Mouse (Mus musculus) limb, embryonic 14.5 days (tissue): ENCODE data around the gene Rabep1. TPM values are rescaled to one million over a fixed set of nuclear protein-coding genes. Genes with fewer than 3 reads are reported as not detected.

Experiments used
- ATAC-seq: fragments of 200-750 bp; cut with Nextera tagmentation; 2 replicates; pipeline ENCODE4 v1.8.0; 2017; ENCODE audit warnings: low read depth, moderate number of reproducible peaks, moderate TSS enrichment; ENCODE audit not compliant: low FRiP score
- DNase-seq: peaks from one replicate; pipeline ENCODE4 v3.0.0-alpha.2; 2015; ENCODE audit warnings: low spot score
- H3K27ac ChIP-seq: fragments of 300-500 bp; sonication (generic); replicated peaks from 2 replicates; pipeline ENCODE4 v1.5.1; 2014; ENCODE audit warnings: low read depth, mild to moderate bottlenecking, low read length, moderate library complexity, mixed read lengths
- H3K27me3 ChIP-seq: fragments of 300-500 bp; sonication (generic); 2 replicates; pipeline ENCODE4 v1.6.1; 2014; ENCODE audit warnings: low read length, mixed read lengths; ENCODE audit not compliant: control insufficient read depth, insufficient read depth
- H3K36me3 ChIP-seq: fragments of 300-500 bp; sonication (generic); 2 replicates; pipeline ENCODE4 v1.6.1; 2014; ENCODE audit warnings: mild to moderate bottlenecking, low read length, moderate library complexity, mixed read lengths; ENCODE audit not compliant: control insufficient read depth, insufficient read depth
- H3K4me1 ChIP-seq: fragments of 300-500 bp; sonication (generic); 2 replicates; pipeline ENCODE4 v1.6.1; 2014; ENCODE audit warnings: antibody characterized with exemption, low read length, mixed read lengths; ENCODE audit not compliant: control insufficient read depth, insufficient read depth
- H3K4me2 ChIP-seq: fragments of 300-500 bp; sonication (generic); replicated peaks from 2 replicates; pipeline ENCODE4 v1.6.1; 2014; ENCODE audit warnings: low read depth, mild to moderate bottlenecking, low read length, moderate library complexity; ENCODE audit not compliant: severe bottlenecking
- H3K4me3 ChIP-seq: fragments of 300-500 bp; sonication (generic); replicated peaks from 2 replicates; pipeline ENCODE4 v1.5.1; 2014; ENCODE audit warnings: low read length
- H3K9ac ChIP-seq: fragments of 300-500 bp; sonication (generic); 2 replicates; pipeline ENCODE4 v1.6.1; 2014; ENCODE audit warnings: mild to moderate bottlenecking, low read depth, low read length, moderate library complexity; ENCODE audit not compliant: severe bottlenecking
- H3K9me3 ChIP-seq: fragments of 300-500 bp; sonication (generic); 2 replicates; pipeline ENCODE4 v1.6.1; 2016; ENCODE audit warnings: low read length; ENCODE audit not compliant: control insufficient read depth
- POLR2A ChIP-seq: fragments of 200-500 bp; IDR thresholded peaks from 2 replicates; pipeline ENCODE4 v1.8.0; 2012; ENCODE audit warnings: inconsistent platforms, mild to moderate bottlenecking, moderate library complexity, borderline replicate concordance; ENCODE audit not compliant: insufficient read depth, insufficient read length; ENCODE audit errors: extremely low read depth
- WGBS: fragments of 180-500 bp; shearing (Covaris S2); extraction: QIAGEN DNeasy Blood & Tissue Kit; methylation state at CpG from one replicate; pipeline ENCODE4 v1.1.7; 2014; 5-methylcytosine and 5-hydroxymethylcytosine counted together
- polyA plus RNA-seq, 2 experiments: library from polyadenylated mRNA; depleted of rRNA in 1 of 2; stranded (reverse) in 1 of 2; unstranded in 1 of 2; fragments of >200 nt; fragmentation: Nextera tagmentation in 1 of 2; extraction: Ambion mirVana in 1 of 2; gene quantifications; 2 replicates each; pipeline versions ENCODE4 v1.2.1 to v1.2.3; 2012 to 2014

Rabep1 gene
- polyA plus RNA-seq, 2 experiments, result 11.0 to 29.5 TPM

- no peaks in the 10 kb centered on the region for H3K9me3 ChIP-seq
- 52% methylated on average over 8 of the region's 8 CpGs for WGBS
Observed at GRCm38 (mm10) chr11:70820120-70820519, 24.5 kb upstream of the Rabep1 start.

DNA sequence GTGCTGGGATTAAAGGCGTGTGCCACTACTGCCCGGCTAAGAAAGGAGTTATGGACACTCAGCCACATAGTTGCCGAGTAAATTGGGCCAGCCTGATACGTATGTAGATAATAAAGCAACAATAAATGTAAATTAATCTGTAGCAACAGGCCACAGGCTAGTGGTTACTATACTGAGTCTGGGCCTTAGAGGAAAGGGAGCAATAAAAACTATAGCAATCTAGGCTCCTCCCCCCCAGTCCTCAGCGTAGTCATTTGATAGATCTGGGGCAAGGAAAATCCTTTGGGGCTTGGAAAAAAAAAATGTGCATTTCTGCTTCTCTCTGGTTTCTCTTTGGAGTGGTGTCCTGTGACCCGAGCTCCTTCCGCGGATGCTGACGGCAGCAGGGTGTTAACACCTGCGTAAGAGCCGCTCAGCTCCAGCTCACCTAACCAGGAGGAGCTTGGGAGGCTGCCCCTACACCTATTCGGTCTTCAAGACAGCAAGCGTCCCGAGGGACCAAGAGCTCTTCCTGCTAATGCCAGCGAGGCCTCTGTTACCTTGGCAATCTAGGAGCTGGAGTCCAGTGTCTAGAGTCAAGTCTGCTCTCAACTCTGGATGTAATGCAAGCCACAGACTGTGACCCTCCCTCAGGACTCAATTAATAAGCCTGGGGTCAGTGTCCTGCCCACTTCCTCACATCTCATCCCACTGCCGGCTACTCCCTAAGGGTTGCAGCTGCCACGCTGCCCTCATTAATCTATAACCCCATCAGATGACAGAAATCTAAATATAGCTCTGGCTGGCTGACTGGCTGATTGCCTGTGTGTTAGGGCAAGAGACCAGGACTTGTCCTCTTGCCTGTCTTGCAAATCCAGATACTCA, 22.6 kb upstream of the Rabep1 start:
- no peak for TF ChIP-seq POLR2A
- no peak for ATAC-seq

More at GRCm38 (mm10) chr11:70820120-70820519, 24.5 kb upstream of the Rabep1 start:
- Histone ChIP-seq H3K27ac (no peak overlapping the region), H3K4me1 (peaks cover 3% of the 10 kb centered on the region; the same call in 1 of the 2 replicates), H3K36me3 (no peaks in the 10 kb centered on the region), H3K4me3 (no peak overlapping the region), H3K4me2 (no peak overlapping the region), H3K27me3 (no peaks in the 10 kb centered on the region), H3K9ac (no peak overlapping the region)
- TF ChIP-seq POLR2A, result no peak
- ATAC-seq (no peak), DNase-seq (no peak)

GRCm38 (mm10) chr11:70826207-70826606, 18.4 kb upstream of the Rabep1 start:
- H3K27me3 ChIP-seq, result no peaks in the 10 kb centered on the region
- no peak for ATAC-seq
- no peak overlapping the region for H3K4me3 ChIP-seq
- TF ChIP-seq POLR2A, result no peak
- no peaks in the 10 kb centered on the region for H3K36me3 ChIP-seq
- H3K27ac ChIP-seq, result no peak overlapping the region
- no peaks in the 10 kb centered on the region for H3K9me3 ChIP-seq
- 84% methylated on average over 2 of the region's 2 CpGs for WGBS
- H3K4me2 ChIP-seq, result no peak overlapping the region
- no peak for DNase-seq
- no peak overlapping the region for H3K9ac ChIP-seq
- H3K4me1 ChIP-seq, result peaks cover 3% of the 10 kb centered on the region; the same call in 1 of the 2 replicates

More for the DNA sequence above, 22.6 kb upstream of the Rabep1 start:
- no peaks in the 10 kb centered on the region for H3K27me3 ChIP-seq
- H3K4me3 ChIP-seq, result no peak overlapping the region
- no peak for DNase-seq
- H3K9ac ChIP-seq, result no peak overlapping the region
- H3K9me3 ChIP-seq, result no peaks in the 10 kb centered on the region
- H3K27ac ChIP-seq, result no peak overlapping the region
- H3K36me3 ChIP-seq, result no peaks in the 10 kb centered on the region
- H3K4me2 ChIP-seq, result no peak overlapping the region
- WGBS, result 28% methylated on average over 17 of the region's 17 CpGs
- H3K4me1 ChIP-seq, result peaks cover 3% of the 10 kb centered on the region; the same call in 1 of the 2 replicates

- DNase-seq (no peak), ATAC-seq (no peak)
- H3K27ac ChIP-seq, result no peak overlapping the region
- WGBS, result 86% methylated on average over 11 of the region's 11 CpGs
- H3K4me2 ChIP-seq, result no peak overlapping the region
- H3K36me3 ChIP-seq, result no peaks in the 10 kb centered on the region
- TF ChIP-seq POLR2A, result no peak
- no peaks in the 10 kb centered on the region for H3K4me1 ChIP-seq
- H3K9me3 ChIP-seq, result no peaks in the 10 kb centered on the region
- no peak overlapping the region for H3K4me3 ChIP-seq
- H3K9ac ChIP-seq, result no peak overlapping the region
- H3K27me3 ChIP-seq, result no peaks in the 10 kb centered on the region
Observed at GRCm38 (mm10) chr11:70828975-70829615, 15.5 kb upstream of the Rabep1 start.

DNA sequence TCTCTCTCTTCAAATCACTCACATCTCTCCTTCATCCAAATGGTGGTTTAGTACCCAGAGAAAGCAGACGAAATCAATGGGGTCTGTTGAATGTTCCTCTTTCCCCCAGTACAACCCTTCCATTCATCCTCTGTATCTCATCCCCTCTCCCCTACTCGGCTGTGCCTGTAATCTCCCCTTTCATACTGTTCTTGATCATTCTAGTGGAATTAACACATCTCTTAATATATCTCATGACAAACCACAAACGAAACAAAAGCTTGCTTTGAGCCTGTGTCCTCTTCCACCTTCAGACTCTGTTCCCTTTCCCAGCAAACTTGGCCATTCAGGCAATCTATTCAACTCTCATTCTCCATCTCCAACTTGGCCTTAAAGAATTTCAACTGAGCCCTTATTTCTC, 13.4 kb upstream of the Rabep1 start:
- ATAC-seq, result no peak
- H3K9ac ChIP-seq, result no peak overlapping the region
- no peak overlapping the region for H3K4me3 ChIP-seq
- no peak overlapping the region for H3K4me2 ChIP-seq
- WGBS, result 69% methylated on average over 3 of the region's 3 CpGs
- H3K27me3 ChIP-seq, result no peaks in the 10 kb centered on the region
- DNase-seq, result no peak
- no peaks in the 10 kb centered on the region for H3K4me1 ChIP-seq
- H3K27ac ChIP-seq, result no peak overlapping the region
- no peaks in the 10 kb centered on the region for H3K9me3 ChIP-seq
- no peak for TF ChIP-seq POLR2A
- H3K36me3 ChIP-seq, result no peaks in the 10 kb centered on the region
